Mouse (Mus musculus): ENCODE data around the gene Rnf20.

Rnf20 gene

DNA sequence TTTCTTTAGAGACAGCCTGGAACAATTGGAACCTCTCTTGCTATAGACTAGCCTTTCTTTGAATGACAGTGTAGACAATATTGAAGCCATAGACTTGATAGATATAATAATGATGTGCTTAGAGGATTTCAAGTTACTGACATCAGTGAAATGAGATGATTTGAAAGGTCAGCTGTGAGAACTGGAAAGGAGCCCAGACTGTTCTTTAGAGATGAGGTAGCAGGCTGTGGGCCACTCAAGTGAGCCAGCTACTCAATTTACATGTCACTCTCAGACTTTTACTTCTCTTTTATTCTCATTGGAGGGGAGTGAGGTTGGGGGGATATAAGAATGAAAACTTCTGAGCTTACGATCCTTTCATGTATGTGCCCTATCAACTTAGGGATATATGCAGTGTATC lies 27.6 kb downstream of the Rnf20 start:
- DNase-seq (ENCODE audit: low spot score in 2 of 2) = no peak

GRCm38 (mm10) chr4:49661664-49662063 lies 29.9 kb downstream of the Rnf20 start:
- no peak for DNase-seq (ENCODE audit: low spot score in 2 of 2)

DNA sequence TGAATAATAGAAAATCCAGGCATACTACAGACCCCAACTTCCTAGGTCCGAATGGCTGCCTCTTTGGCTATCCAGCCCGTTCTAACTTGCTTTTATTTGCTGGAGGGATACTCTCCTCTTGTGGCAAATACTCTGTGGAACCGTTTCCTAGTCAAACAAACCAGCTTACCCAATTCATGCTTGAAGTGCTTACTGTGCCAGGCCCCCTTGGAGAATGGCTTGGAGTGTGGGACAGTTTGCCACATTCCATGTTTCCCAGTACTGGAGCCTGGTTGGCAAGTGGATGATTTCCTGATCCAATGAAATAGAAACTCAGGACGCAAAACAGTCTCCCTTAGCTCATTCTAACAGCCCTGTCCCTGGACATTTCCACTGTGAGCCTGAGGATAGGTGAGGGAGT lies 30.4 kb downstream of the Rnf20 start:
- no peak for DNase-seq (ENCODE audit: low spot score in 2 of 2)

DNA sequence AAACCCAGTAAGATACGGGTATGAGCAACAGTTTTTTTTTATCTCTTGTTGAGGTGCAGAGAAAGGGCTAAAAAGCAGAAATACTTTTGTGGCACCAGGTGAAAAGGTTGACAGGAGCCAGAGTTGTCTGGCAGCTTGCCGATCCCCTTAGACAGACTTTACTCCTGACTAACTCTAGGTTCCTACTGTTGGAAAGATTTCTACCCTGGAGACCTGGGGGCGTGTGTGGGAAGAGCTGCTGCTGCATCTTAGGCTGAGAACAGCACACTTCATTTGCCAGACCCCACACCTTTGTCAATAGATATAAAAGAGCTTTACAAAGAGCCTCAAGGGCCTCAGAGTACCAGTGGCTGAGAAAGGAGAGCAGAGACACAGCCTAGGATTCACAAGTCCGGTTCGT lies 33.0 kb downstream of the Rnf20 start:
- no peak for DNase-seq (ENCODE audit: low spot score in 2 of 2)

- DNase-seq (ENCODE audit: low spot score in 2 of 2) = no peak
Measured at GRCm38 (mm10) chr4:49676071-49676470, 44.3 kb downstream of the Rnf20 start.

DNA sequence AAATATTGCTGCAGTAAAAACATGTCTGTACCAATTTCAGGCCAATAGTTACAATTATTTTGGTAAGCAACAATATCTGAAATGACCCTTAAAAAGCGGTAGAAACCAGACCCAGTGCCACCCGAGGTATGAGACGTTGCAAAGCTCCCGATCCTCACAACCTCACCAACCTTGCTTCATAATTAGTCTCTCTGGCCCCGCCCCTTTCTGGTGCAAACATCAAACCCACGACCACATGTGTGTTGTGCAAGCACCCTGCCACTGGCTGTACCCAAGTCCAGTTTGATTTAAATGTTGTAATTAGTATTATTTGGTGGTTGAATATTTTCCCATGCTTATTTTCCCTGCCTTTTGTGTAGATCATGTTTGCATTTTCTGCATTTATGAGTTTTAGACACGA lies 45.0 kb downstream of the Rnf20 start:
- DNase-seq (ENCODE audit: low spot score in 2 of 2) = no peak

GRCm38 (mm10) chr4:49680171-49680875 lies 48.5 kb downstream of the Rnf20 start:
- no peak for DNase-seq (ENCODE audit: low spot score in 2 of 2)

DNA sequence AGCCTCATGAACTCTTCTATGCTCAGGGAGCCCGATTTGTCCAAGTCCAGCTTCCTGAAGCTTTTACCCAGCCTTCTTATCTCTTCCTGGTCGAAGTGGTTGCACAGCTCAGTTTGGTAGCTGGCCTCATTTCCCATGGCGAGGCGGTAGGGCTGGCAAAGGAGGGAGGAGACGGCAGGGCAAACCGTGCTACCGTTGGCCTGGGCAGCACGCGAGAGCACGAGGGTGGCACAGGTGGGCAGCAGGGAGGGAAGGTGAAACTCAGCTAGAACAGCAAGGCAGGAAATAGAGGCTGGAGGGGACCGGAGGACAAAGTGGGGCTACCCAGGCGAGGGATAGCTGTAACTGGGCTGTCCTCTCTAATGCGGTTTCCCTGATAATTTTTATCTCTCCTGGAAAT lies 50.0 kb downstream of the Rnf20 start, which contains the start of gene Ppp3r2:
Gene Ppp3r2, minus strand, starts transcription at position 213 of the 400 bp plus-strand sequence.
- DNase-seq (ENCODE audit: low spot score in 2 of 2) = no peak

DNA sequence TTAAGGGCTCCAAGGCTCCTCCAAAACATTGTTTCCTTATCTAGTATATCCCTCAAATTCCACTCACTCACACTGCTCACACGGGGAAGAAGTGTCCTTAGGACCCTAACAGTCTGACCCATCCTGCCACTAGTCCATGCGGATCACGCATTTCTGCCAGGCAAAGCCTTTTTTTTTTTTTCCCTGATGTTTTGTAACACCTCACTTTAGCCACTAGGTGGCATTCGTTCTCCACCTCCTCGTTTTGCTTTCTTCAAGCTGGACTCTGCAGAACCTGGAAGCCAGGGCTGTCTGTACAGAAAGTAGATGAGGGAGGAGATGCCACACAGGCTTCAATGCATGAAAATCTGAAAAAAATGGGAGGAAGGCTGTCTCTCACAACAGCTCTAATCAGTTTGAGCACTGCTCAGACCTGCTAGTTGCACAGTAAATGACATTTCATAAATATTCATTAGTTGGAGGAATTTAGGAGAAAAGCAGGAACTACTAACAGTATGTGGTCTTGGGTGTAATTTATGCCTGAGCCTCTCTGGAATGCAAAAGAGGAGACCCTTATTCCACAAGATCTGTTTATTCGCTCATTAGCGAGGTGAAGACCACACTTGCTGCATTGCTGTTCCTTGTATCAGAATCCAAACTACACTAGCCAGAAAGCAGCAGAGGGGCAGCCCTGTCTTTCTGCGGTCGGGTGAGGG lies 56.9 kb downstream of the Rnf20 start:
- peak in 1 of 2 experiments; percentile 20 for DNase-seq (ENCODE audit: low spot score in 2 of 2)

GRCm38 (mm10) chr4:49691405-49692194 lies 59.8 kb downstream of the Rnf20 start:
- DNase-seq (ENCODE audit: low spot score in 2 of 2) = no peak

Measured in urinary bladder, adult 18-20 months (tissue).